Mouse (Mus musculus) forebrain, embryonic 11.5 days (tissue): Measurements from ENCODE around the gene Pfdn6. TPM values are rescaled to one million over a fixed set of nuclear protein-coding genes. Genes with fewer than 3 reads are reported as not detected.
A peak's percentile ranks its signal among the peaks of the same experiment; 100 is the strongest.

Source experiments
- ATAC-seq: fragments of 200-750 bp; cut with Nextera tagmentation; replicated peaks from 2 replicates; pipeline ENCODE4 v1.8.0; 2017; ENCODE audit warnings: moderate TSS enrichment; ENCODE audit not compliant: low FRiP score
- DNase-seq: peaks from one replicate; pipeline ENCODE4 v3.0.0-alpha.2; 2017; ENCODE audit warnings: low spot score
- H3K27ac ChIP-seq: fragments of 300-500 bp; sonication (generic); 2 replicates; pipeline ENCODE4 v1.5.1; 2014; ENCODE audit warnings: low read depth, low read length
- H3K27me3 ChIP-seq: fragments of 300-500 bp; sonication (generic); 2 replicates; pipeline ENCODE4 v1.6.1; 2014; ENCODE audit warnings: mild to moderate bottlenecking, low read length, mixed read lengths; ENCODE audit not compliant: control insufficient read depth, insufficient read depth
- H3K36me3 ChIP-seq: fragments of 300-500 bp; sonication (generic); 2 replicates; pipeline ENCODE4 v1.6.1; 2014; ENCODE audit warnings: mild to moderate bottlenecking, low read length, moderate library complexity, mixed read lengths; ENCODE audit not compliant: control insufficient read depth, insufficient read depth
- H3K4me1 ChIP-seq: fragments of 300-500 bp; sonication (generic); replicated peaks from 2 replicates; pipeline ENCODE4 v1.6.1; 2014; ENCODE audit warnings: low read length, mixed read lengths; ENCODE audit not compliant: control insufficient read depth, insufficient read depth
- H3K4me2 ChIP-seq: fragments of 300-500 bp; sonication (generic); 2 replicates; pipeline ENCODE4 v1.6.1; 2014; ENCODE audit warnings: low read depth, mild to moderate bottlenecking, low read length, moderate library complexity, mixed read lengths; ENCODE audit not compliant: severe bottlenecking
- H3K4me3 ChIP-seq: fragments of 300-500 bp; sonication (generic); 2 replicates; pipeline ENCODE4 v1.5.1; 2014; ENCODE audit warnings: low read depth, low read length
- H3K9ac ChIP-seq: fragments of 300-500 bp; sonication (generic); 2 replicates; pipeline ENCODE4 v1.6.1; 2014; ENCODE audit warnings: low read length
- H3K9me3 ChIP-seq: fragments of 300-500 bp; sonication (generic); 2 replicates; pipeline ENCODE4 v1.6.1; 2016; ENCODE audit warnings: low read length, mixed read lengths; ENCODE audit not compliant: control insufficient read depth
- WGBS: fragments of 180-500 bp; shearing (Covaris S2); extraction: QIAGEN DNeasy Blood & Tissue Kit; methylation state at CpG from one replicate; pipeline ENCODE4 v1.1.7; 2014; 5-methylcytosine and 5-hydroxymethylcytosine counted together
- polyA plus RNA-seq: library from polyadenylated mRNA; unstranded; fragments of >200 nt; fragmentation: Nextera tagmentation; extraction: Ambion mirVana; gene quantifications from 2 replicates; pipeline ENCODE4 v1.2.1, GENCODE M21; 2014

The Pfdn6 gene
- polyA plus RNA-seq, 1 experiment from 2014 or later = 214 TPM

DNA sequence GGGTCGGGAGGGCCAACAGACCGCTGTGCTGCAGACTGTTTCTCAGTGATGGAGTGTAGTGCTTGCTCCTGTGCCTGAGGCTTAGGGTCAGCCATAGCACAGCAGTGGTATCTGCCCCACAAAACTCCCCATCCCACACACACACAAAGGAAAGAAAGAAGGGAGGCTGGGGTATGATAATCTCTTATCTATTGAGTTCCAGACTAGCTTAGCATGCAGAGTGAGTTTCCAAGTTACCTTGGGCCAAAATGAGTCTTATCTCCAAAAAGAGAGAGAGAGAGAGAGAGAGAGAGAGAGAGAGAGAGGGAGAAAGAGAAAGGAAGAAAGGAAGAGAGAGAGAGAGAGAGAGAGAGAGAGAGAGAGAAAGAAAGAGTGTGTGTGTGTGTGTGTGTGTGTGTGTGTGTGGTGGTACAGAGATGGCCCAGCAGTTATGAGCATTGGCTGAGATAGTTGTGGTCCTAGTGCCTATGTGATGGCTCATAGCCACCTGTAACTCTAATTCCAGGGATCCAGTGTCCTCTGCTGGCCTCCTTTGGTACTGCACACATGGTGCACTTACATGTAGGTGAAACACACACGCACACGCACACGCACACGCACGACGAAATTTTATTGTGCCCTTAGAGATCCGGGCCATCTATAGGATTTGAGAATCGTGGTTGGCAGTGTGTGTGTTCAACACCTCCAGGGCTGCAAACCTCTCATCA, 15.4 kb downstream of the Pfdn6 start:
- H3K36me3 ChIP-seq = no peaks in the 10 kb centered on the region
- ATAC-seq = no peak
- H3K4me3 ChIP-seq = no peak overlapping the region

DNA sequence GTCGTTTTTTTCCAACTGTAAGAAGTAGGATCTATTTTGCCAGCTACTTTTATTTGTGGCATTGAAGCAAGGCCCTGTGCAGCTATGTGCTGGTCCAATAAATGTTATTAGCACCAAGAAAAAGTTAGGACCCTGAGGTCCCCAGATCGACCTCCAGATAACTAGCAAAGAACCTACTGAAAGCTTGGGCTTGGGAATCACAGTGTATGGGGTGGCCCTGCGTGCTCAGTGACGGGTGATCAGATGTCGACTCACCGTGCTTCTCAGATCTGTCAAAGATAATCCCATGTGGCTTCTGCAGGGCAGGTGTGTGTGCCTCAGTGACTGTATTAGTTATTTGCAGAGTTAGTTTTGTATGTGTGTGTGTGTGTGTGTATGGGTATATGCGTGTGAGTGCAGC, 18.8 kb downstream of the Pfdn6 start:
- peaks cover 15% of the 10 kb centered on the region for H3K4me1 ChIP-seq

More for the DNA sequence above, 15.4 kb downstream of the Pfdn6 start:
- Histone ChIP-seq H3K9ac (no peak overlapping the region), H3K4me2 (no peak overlapping the region), H3K9me3 (no peaks in the 10 kb centered on the region), H3K27ac (no peak overlapping the region), H3K4me1 (peaks cover 5% of the 10 kb centered on the region; the same call in 1 of the 2 replicates), H3K27me3 (no peaks in the 10 kb centered on the region)
- 85% methylated on average over 10 of the region's 10 CpGs for WGBS
- DNase-seq = no peak

DNA sequence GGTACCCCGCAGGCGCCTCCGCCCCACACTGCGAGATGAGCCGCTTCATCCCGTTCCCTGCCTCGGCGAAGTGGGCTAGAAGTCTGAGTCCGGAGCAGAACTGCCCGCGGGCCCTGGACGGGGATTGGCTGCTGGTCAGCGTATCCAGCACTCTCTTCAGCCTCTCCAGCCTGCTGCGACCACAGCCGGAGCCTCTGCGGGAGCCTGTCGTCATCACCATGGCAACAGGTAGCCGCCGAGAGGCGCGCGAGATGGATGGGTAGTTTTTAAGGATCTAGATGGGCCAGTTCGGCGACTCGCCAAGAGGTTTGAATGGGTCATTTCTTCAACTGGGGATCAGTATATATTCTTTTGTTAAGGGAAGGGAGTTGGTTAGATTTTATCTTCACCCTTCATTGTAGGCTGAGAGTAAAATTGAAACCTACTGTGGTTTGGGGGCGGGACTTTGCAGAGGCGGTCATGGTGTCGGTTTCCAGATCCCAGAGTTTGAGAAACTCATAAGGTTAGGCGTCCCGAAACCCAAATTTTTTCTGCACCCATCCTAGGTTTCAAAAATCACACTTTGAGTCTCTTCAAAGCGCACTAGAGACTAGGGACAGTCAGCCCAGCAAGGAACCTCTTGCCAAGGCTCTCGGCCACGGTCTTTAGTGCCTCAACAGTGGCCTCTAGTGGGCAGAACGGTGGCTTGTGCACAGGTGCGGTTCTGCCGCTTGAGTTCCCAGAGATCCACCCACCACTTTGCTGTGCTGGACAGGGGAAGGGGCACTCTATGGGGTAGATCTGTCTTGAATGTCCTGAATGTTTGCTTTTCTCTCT, 19.7 kb downstream of the Pfdn6 start:
- H3K27ac ChIP-seq = peak overlapping the region; percentile 6; the same call in 1 of the 2 replicates
- peak overlapping the region; percentile 47 for H3K4me3 ChIP-seq
- no peaks in the 10 kb centered on the region for H3K27me3 ChIP-seq
- no peaks in the 10 kb centered on the region for H3K9me3 ChIP-seq
- DNase-seq (peak; percentile 89), ATAC-seq (peak; percentile 50)
- no peaks in the 10 kb centered on the region for H3K36me3 ChIP-seq
- peak overlapping the region; percentile 89 for H3K4me2 ChIP-seq
- WGBS = under 1% methylated on average over 36 of the region's 36 CpGs
- H3K4me1 ChIP-seq = peaks cover 15% of the 10 kb centered on the region
- H3K9ac ChIP-seq = peak overlapping the region; percentile 68

More for the DNA sequence above, 18.8 kb downstream of the Pfdn6 start:
- Histone ChIP-seq H3K9ac (no peak overlapping the region), H3K27me3 (no peaks in the 10 kb centered on the region), H3K36me3 (no peaks in the 10 kb centered on the region), H3K4me3 (no peak overlapping the region), H3K27ac (no peak overlapping the region), H3K4me2 (no peak overlapping the region; the same call in 1 of the 2 replicates), H3K9me3 (no peaks in the 10 kb centered on the region)
- 89% methylated on average over 7 of the region's 7 CpGs for WGBS
- ATAC-seq (no peak), DNase-seq (no peak)

DNA sequence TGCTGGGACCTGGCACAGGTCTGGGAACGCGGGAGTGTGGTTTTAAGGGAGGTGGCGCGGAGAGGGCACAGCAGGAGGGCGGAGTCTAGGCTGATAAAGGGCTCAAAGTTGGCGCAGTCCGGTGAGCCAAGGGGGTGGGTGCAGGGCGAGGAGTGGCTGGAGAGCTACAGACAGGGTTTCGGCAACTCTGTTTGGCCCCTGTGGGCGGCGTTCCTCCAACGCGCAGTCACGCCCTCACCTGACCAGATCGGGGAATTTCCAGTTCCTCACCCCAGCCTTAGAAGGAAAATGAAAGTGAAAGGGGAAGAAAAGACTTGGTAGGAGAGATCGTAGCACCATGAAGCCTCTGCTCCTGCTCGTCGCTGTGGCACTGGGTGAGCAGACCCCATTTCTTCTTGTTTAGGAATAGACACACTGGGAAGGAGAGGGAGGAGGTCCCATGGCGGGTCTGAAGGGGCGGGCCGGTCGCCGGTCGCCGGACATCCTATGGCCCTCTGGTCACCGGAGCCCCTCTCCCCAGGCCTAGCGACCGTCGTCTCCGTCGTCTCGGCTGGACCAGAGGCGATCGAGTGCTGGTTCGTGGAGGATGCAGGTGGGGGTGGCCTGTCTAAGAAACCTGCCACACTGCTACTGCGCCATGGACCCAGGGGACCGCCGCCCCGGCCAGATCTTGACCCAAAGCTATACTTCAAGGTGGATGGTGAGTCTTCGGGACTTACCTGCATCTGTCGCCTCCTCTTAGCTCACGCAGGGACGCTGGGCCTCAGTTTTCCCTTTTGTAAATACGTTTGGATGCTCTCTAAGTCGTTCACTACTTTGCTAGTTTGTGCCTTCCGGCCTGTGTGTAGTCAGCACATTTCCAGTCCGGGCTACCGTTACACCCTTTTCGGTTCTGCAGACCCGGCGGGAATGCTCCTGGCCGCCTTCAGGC, 20.5 kb downstream of the Pfdn6 start:
- Histone ChIP-seq H3K36me3 (no peaks in the 10 kb centered on the region), H3K9ac (peak overlapping the region; percentile 68), H3K27me3 (no peaks in the 10 kb centered on the region), H3K27ac (0 out of 2 replicates have a peak overlapping the region, but pooled peaks have one; percentile 6), H3K4me1 (peaks cover 17% of the 10 kb centered on the region), H3K4me3 (peak overlapping the region; percentile 47), H3K4me2 (peak overlapping the region; percentile 89), H3K9me3 (no peaks in the 10 kb centered on the region)
- ATAC-seq (no peak; the same call in 1 of the 2 replicates), DNase-seq (no peak)
- under 1% methylated on average over 52 of the region's 52 CpGs for WGBS

DNA sequence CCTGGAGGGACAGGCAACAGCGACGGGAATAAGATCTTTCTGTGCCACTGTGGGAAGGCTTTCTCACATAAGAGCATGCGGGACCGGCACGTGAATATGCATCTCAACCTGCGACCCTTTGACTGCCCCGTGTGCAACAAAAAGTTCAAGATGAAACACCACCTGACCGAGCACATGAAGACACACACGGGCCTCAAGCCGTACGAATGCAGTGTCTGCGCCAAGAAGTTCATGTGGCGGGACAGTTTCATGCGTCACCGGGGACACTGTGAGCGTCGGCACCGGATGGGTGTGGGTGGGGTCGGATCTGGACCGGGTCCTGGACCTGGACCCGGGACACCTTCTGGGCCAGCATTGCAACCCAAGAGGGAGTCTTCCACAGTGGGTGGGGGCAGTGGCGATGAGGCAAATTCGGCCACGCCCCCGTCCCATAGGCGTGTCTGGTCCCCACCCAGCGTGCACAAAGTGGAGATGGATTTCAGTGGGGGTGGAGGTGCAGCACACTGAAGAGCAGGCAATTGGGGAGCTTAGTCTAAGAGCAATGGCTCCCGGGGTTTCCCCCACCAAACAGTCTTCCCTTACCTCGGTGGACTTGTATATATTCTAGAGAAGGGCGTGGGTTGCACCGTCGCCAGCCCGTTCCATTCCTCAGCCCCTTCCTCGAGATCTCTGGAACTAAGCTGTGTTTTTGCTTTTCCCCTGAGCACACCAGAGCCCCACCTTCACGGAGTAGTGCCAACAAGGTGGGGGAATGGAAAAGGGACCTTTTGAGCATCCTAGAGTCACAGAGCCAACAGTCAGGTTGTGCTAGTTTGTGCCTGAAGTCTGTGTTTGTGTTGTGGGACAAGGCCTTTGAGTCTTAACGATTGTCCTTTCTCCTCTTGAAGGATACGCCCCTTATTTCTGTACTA, 21.6 kb downstream of the Pfdn6 start:
- Histone ChIP-seq H3K4me3 (peak overlapping the region; percentile 47), H3K27ac (no peak overlapping the region), H3K9ac (peak overlapping the region; percentile 68; the same call in 1 of the 2 replicates)

DNA sequence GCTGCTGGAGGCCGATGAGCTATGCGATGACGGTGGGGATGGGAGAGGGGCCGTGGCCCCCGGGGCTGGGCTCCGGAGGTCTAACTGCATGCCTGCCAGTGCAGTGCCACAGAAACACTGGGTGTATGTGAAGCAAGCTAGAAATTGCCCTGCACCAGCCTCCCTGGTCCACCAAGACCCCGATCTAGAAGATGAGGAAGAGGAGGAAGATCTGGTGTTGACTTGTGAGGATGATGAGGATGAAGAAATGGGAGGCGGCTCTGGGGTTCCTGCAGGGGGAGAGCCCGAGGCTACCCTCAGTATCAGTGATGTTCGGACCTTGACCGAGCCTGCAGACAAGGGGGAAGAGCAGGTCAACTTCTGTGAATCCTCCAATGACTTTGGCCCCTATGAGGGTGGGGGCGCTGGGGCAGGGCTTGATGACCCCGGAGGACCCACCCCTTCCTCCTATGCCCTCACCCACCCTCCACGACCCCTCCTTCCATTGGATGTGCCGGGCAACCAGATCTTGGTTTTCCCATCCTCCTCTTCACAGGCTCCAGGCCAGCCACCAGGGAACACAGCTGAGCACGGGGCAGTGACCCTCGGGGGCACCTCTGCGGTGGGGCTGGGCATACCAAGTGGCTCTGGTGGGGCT, 22.4 kb downstream of the Pfdn6 start:
- Histone ChIP-seq H3K27ac (no peak overlapping the region), H3K9ac (no peak overlapping the region), H3K4me3 (no peak overlapping the region), H3K4me1 (peaks cover 17% of the 10 kb centered on the region), H3K9me3 (no peaks in the 10 kb centered on the region), H3K36me3 (peaks cover 9% of the 10 kb centered on the region), H3K27me3 (no peaks in the 10 kb centered on the region), H3K4me2 (no peak overlapping the region)
- WGBS = 85% methylated on average over 18 of the region's 18 CpGs
- no peak for ATAC-seq
- no peak for DNase-seq

More for the DNA sequence above, 21.6 kb downstream of the Pfdn6 start:
- peaks cover 5% of the 10 kb centered on the region for H3K36me3 ChIP-seq
- H3K27me3 ChIP-seq = no peaks in the 10 kb centered on the region
- H3K4me1 ChIP-seq = peaks cover 17% of the 10 kb centered on the region
- H3K4me2 ChIP-seq = peak overlapping the region; percentile 89
- no peaks in the 10 kb centered on the region for H3K9me3 ChIP-seq
- WGBS = 60% methylated on average over 37 of the region's 37 CpGs
- ATAC-seq (no peak), DNase-seq (no peak)

DNA sequence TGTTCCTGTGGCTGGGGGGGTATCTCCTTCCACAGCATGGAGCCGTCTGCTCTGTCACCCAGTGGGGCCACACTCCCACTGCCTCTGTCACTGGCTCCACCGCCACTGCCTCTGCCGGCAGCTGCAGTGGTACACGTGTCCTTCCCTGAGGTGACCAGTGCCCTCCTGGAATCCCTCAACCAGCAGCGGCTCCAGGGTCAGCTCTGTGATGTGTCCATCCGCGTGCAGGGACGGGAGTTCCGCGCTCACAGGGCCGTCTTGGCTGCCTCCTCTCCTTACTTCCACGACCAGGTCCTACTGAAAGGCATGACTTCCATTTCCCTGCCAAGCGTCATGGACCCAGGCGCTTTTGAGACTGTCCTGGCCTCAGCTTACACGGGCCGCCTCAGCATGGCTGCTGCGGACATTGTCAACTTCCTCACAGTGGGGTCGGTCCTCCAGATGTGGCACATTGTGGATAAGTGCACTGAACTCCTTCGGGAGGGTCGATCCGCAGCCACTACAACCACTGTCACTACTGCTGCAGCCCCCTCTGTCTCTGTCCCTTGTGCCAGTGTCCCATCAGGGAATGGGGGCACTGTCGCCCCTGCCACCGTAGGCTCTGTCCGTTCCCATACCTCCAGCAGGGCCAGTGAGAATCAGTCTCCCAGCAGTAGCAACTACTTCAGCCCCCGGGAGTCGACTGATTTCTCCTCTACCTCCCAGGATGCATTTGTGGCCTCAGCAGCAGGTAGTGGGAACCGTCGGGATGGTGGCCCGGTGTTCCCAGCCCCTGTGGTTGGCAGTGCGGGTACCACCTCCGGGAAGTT, 23.1 kb downstream of the Pfdn6 start:
- H3K27me3 ChIP-seq = no peaks in the 10 kb centered on the region
- peak overlapping the region; percentile 62 for H3K4me2 ChIP-seq
- H3K4me1 ChIP-seq = peaks cover 17% of the 10 kb centered on the region
- no peak for DNase-seq
- peak overlapping the region; percentile 58 for H3K4me3 ChIP-seq
- WGBS = 75% methylated on average over 31 of the region's 31 CpGs
- no peak overlapping the region for H3K27ac ChIP-seq
- H3K36me3 ChIP-seq = peaks cover 12% of the 10 kb centered on the region
- no peak for ATAC-seq
- H3K9ac ChIP-seq = no peak overlapping the region; the same call in 1 of the 2 replicates
- H3K9me3 ChIP-seq = no peaks in the 10 kb centered on the region
